In genomic region chr14:16196518-16196917, GRCm38 (mm10) we compare ENCODE assay signal across 9 mouse cellular contexts. TPM values are rescaled to one million over a fixed set of nuclear protein-coding genes. Genes with fewer than 3 reads are reported as not detected.
DNase-seq lines count a peak whose midpoint lies in the region; TF ChIP-seq lines count a peak whose summit lies in the region.
"Had no signal": no experiment of that assay in that cellular context is flagged by ENCODE, and none has a peak within 500 bp of the region (broad histone marks: within the 10 kb centered on the region; RNA-seq: fewer than 3 reads in every experiment).

No protein-coding gene starts in this region.

- no peak overlapping the region for H3K4me3 ChIP-seq in gastrocnemius, adult 2 months
- H3K4me3 ChIP-seq: forebrain, embryonic 10.5 days had no signal

- DNase-seq in gastrocnemius, adult 2 months, result no peak
- DNase-seq in gastrocnemius, postnatal 14 days, result no peak
- peak; percentile 4 for DNase-seq in lung, postnatal 10 days
- no peak for DNase-seq in lung, postnatal 14 days
- DNase-seq in R1 (ENCODE audit: low read depth, low spot score), result peak; percentile 34
- peak; percentile 7 for DNase-seq in mesoderm, embryonic 11.5 days (ENCODE audit: low read depth, low spot score)
- no peak for DNase-seq in urinary bladder, postnatal 14 days (ENCODE audit: low spot score)
- no peak for DNase-seq in heart, postnatal 36 days

- H3K27ac ChIP-seq in gastrocnemius, adult 2 months, result no peak overlapping the region
- H3K27ac ChIP-seq: forebrain, embryonic 10.5 days had no signal

- intact Hi-C loops in gastrocnemius, adult 2 months (cut with DNase I), result no loop called here
- intact Hi-C loops in gastrocnemius, postnatal 14 days (cut with DNase I; ENCODE audit: low total_unique reads), result no loop called here
- intact Hi-C loops in heart, postnatal 36 days (cut with DNase I), result loop anchor here (5.0 kb wide), 1 partner anchor 1334 kb away; no protein-coding TSS in a partner anchor

- TF ChIP-seq CTCF in gastrocnemius, adult 2 months (IDR thresholded peaks at IDR 0.05), result peak; percentile 30; the same call in 1 of the 2 replicates

RNA-seq across cellular contexts. Expression of gene Ngly1, which starts 52.6 kb away (rescaled TPM):
- 10 to 100 TPM; 46.7 to 52.5 TPM for total RNA-seq in gastrocnemius, adult 2 months (2021)
- 10 to 100 TPM; 40.5 to 44.1 TPM for total RNA-seq in gastrocnemius, postnatal 14 days (2021)
- total RNA-seq in heart, postnatal 36 days (2021), result 10 to 100 TPM; 36.7 to 37.1 TPM

RNA-seq across cellular contexts. Expression of gene Oxsm, which starts 53.1 kb away (rescaled TPM):
- total RNA-seq in gastrocnemius, adult 2 months (2021), result 10 to 100 TPM in 1 of 2 experiments, 1 to 10 TPM in 1; 8.8 to 13.6 TPM
- 10 to 100 TPM; 10.1 to 12.1 TPM for total RNA-seq in gastrocnemius, postnatal 14 days (2021)
- total RNA-seq in heart, postnatal 36 days (2021), result 10 to 100 TPM; 22.0 to 22.9 TPM

Comparison
In these comparisons a context has a peak if more than half of its experiments do, and no peak if none do; other contexts are left out.
1. DNase-seq: peak in lung, postnatal 10 days (single experiment), R1 (single experiment) and mesoderm, embryonic 11.5 days (single experiment); none in gastrocnemius, adult 2 months (single experiment), gastrocnemius, postnatal 14 days (single experiment), lung, postnatal 14 days (single experiment), urinary bladder, postnatal 14 days (single experiment) and heart, postnatal 36 days (0 of 2).